Mouse (Mus musculus) lung, postnatal 14 days (tissue): ENCODE data around the gene P2ry13.
A peak's percentile ranks its signal among the peaks of the same experiment; 100 is the strongest.

Experiments used
- DNase-seq: peaks from one replicate; pipeline ENCODE4 v3.0.0; 2021

The P2ry13 gene

DNA sequence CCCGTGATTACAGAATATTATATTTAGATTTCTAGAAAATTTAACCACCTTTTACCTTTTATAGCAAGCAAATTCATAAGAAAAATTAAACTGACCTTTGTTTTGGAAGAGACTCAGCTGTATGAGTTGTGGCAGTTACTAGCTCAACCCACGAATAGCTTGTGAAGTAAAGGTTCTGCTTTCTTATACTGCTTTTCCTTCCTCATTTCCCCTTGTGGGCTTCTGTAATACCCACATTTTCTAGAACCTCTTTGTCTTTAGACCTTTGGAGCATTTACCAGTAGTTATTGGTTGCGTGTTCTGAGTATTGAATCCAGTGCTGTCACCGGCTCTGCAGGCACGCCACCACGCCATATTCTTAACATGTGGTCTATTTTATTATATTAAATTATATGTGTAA is at the start of gene P2ry13:
TSS of gene P2ry13 (minus strand) at position 156 of the 400 bp plus-strand sequence.
- no peak for DNase-seq

DNA sequence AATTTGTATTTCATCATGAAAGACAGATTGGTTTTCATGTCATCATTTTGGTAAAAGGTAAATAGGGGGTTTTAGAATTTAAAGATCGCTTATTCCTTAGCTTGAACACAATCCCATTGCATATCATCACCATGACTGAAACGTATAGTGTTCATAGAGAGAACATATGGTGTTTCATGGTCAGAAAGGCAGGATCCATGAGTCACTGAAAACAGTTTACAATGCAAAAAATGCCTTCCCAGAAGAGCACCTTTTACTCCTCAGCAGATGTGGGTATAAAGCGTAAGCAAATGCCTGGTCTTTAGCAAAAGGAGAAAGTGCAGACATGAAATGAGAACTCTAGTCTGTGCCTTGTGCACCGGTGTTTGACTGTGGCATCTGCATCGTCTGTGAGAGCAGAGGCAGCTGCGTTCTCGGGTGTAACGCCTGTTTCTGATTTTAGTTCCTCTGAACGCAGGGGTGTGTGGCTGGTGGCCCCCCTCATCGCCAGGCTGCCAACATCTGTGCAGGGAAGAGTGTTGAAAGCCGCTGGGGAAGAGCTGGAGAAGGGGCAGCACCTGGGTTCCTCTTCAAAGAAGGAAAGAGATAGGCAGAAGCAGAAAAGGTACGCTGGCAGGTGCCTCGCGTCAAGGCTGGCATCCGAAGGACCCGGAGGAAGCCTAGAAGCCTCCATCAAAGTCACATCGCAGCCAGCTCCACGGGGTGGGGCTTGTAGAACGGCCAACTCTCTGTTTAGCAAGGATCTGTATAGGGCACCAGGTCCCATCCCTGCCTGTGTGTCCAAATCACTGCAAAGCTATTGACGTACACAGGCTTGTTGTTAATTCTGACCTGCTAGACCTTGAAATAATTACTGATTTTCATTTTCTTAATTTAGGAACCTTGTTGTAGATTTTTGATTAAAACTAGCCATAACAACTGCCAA is 47.3 kb upstream of the P2ry13 start:
- DNase-seq, result no peak

DNA sequence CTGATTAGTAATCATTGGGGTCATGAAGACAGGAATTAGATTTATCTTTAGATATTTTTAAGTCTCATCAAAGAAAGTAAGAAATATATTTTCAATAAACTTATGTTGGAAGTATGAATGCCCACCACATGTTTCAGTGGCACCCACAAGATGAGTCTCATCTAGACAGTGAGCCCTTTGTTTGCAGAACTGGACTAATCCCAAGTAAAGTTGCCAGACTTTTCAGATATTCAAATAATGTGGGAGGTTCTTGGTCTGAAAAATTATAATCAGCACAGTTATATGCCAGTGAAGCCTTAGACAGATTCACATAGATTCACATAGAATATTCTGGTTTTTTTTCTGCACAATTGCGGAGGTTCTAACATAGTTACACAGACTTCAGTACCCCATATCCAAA is 39.8 kb upstream of the P2ry13 start:
- no peak for DNase-seq

DNA sequence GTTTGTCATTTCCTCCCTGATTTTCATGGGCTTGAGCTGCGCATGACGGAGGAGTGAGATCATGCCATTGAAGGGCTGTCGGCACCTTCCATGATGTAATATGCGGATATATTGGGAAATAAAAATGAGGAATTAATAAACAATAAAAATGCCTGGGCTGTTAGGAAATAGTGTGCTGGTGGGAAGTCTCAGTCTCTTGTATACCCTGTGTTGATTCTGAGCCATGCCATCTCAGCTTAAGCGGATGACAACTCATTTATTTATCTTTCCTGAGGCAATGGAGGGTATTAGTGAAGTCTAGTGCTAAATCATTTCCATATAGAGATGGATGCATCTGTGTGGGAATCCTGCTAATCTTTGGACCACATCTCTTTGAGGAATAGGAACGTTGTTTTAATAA is 37.3 kb upstream of the P2ry13 start:
- no peak for DNase-seq

DNA sequence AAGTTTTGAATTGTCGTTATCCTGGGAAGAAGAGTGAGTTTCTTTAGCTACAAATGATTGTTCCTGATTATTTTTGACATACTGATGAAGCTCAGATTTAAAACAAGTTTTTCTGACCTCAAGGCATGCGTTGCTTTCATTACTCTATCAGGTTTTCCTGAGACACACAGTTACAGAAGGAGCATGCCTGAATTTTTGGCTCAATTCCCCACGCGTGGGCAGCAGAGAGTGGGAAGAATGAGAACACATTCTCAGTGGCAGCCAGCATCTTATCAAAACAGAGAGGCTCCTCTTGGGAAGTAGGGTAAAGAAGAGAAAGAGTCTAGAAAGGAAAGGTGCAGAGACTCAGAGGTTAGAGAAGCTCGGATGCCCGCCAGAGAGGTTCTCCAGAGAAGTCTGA is 32.7 kb upstream of the P2ry13 start:
- no peak for DNase-seq

DNA sequence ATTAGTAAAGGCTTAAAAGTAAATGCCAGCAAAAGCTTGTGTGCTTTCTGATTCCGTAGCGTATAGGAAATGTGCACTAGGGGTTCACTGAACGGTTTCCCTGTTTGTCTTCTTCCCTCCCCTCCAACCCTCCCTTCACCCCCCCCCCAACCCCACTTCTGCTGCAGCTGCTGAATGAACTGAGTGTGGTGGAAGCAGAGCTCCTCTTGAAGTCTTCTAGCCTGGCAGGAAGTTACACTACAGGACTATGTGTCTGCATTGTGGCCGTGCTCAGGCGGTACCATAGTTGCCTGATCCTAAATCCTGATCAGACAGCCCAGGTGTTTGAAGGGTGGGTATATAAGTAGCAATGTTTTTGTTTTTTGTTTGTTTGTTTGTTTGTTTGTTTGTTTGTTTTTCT is 24.2 kb upstream of the P2ry13 start:
- DNase-seq, result no peak

DNA sequence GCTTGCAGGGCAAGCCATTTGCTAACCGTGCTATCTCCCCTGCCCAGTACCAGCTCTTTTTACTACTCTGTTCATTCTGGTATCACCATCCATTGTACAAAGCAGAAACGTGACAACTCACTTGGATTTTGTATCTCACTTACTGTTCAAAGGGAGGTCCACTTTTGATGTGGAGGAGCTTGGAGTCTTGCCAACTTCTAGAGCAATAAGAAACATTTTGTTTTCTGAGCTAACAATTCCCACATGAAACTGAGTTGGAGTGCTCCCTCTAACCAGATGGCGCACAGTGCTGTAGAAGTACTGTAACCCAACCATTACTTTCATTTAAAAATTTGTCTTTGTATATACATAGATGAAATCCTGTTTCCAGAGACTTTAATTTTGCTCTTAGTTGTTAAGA is 20.2 kb upstream of the P2ry13 start:
- no peak for DNase-seq

DNA sequence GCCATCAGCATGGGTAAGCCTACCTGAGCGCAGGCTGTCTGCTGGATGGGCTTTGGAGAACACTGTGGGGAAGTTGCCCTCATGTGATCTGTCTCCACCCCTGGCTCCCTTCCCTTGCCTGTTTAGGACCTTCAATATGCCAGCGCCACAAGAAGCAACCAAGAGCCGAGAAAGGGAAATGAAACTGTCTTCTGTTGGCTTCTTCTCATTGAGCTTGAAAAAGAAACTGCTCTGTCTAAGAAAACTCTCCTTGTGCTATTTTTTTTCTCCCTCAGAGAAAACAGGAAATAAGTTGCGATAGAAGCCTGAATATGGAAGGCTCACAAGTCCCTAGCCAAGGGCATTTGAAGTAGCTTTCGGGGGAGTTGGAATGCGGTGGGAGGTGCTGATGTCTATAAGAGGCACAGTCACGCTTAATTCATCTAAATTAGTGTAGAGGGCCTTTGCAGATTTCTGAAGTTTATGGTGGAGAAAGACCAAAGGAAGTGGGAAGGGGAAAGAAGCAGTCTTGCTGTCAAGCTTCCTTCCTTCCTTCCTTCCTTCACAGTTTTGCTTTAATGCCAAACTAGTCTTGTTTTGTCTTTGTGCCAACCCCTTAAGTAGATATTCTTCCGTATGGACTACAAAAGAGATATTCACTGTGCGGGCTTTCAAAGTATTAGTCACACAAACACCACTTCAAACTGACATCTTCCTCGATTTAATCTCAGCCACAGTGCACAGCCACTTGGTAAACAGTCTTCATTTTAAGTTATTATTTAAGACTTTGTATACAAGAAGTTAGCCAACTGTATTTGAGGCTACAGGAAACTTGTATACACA is 18.3 kb upstream of the P2ry13 start:
- DNase-seq, result no peak

DNA sequence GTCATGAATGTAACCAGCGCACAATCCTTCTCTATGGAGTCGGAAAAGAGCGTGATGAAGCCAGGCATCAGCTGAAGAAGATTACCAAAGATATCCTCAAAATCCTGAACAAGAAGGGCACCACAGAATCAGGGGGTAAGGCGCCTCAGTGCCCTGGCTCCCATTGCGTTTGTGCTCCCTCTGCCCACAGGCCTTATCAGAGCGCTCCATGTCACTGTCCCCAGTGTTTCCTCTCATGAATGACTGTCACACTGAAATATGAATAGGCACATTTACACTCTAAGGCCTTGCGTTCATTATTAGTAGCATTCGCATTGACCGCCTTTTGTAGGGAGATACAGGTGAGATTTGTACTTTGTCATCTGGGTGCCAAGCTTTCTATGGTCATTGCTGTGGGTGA is 17.0 kb upstream of the P2ry13 start:
- DNase-seq, result no peak

DNA sequence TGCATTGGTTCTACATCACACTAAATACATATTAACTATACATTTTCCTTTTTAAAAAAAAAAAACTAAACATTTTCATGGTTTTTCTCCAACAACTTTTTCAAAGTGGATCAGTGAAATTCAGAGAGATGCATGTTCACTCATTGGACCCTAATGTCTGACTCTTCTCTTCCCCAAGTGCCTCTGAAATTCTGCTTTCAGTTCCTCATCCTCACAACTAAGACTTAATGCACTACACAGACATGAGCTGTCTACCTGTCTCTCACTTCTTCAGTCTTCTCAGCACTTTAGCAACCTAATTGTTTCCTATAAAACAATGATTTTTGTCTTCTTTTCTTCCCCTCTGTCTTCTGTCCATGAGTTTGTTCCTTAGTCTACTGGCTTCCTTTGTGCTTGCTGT is 14.7 kb upstream of the P2ry13 start:
- no peak for DNase-seq

DNA sequence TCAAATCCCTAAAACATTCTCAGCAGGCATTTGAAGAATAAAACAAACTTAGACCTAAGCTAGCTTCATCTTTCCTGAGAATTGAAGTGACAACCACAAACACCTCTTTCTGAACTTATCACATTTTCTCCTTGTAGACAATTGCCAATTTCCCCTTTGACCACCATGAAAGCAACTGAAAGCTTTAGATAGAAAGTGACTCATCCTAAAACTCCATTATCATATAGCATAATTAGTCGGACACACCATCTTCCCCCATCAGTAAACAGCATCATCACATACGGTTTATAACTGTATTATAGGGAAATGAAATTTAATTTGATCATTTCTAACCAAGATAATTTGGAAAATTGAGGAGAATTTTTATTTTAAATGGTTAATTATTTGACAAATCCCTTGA is 11.6 kb upstream of the P2ry13 start:
- no peak for DNase-seq

DNA sequence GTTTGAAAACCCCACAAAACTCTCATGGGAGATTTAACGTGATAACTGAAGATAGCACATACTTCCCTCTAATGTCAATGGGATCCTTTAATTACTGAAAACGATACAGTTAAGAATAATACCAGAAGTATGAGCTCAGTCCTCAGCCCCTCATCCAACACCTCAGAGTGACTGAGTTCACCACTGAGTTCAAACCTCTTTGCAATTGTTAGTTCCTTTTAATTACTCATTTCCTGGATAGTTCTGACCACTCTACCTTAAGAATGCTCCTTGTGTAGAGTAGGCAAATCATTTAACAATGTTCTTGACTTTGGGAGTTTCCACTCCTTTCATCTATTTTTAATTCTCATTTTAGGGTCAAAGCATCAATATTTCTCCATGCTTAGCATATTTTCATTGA is 8.6 kb upstream of the P2ry13 start:
- no peak for DNase-seq

DNA sequence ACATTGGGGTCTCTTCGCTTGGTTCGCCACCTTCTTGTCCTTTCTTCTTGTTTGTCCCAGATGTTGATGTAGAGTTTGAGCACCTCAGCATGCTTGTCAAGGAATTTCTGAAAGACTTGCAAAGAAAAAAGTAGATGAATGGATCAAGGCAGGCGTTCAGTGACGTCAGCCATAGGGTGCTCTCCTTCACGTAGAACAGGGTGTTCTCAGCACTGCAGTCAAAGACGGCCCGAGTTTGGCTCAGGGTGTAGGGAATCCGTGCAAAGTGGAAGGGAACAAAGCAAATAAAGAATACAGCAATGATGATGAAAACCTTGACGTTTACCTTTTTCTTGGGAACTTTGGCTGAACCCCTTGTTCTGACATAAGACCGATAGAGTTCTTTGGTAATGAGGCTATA is 6.5 kb upstream of the P2ry13 start:
- no peak for DNase-seq

DNA sequence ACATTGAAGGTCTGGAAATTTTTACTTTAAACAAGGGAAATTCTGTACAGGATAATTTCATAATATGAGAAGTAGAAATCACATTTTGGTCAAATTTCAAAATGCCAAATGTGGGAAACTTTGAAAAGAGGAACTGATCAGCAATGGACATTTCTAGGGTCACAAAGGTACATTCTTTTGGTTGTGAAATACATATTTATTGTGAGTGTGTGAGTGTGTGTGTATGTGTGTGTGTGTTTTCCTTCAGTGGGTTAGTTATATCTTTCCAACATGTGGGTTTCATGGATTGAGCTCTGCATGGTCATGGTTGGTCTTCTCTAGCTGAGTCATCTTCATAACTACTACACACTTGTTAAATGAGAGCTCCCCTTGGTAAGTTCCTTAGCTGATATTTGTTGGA is 1.7 kb upstream of the P2ry13 start:
- no peak for DNase-seq

DNA sequence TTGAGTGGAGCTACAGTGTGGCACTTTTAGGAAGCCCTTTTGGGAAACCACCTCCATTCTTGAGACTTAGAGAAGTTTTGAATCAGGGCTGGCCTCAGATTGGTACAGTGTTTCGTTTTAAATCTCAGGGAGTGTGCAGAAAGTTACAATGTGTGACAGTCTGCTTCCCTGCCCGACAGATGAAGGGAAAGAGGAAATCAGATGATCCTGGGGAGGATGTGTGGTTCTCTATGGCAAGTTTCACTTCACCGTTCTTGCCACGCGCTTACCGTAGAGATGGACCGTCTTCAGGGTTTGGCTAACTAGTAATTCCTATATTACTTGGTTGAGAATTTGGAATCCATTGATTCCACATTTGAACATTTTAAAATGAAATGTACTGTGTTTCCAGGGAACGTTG is 1.1 kb upstream of the P2ry13 start:
- DNase-seq, result no peak

DNA sequence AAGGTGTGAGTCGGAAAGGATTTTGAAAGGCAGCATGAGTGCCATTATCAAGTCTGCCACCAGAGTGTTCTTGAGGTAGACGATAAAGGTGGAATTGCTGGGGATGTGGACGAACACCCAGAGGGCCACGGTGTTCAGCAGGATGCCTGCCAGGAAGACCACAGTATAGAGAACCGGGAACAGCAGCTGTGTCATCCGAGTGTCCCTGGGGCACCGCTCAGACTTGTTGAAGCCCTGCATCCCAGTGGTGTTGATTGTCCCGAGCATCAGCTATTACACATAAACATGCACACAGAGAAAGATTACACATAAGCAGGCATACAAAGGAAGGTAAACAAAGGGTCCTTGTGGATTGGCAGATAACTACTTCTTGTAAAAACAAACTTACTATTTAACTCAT is 593 bp downstream of the P2ry13 start:
- DNase-seq, result no peak

DNA sequence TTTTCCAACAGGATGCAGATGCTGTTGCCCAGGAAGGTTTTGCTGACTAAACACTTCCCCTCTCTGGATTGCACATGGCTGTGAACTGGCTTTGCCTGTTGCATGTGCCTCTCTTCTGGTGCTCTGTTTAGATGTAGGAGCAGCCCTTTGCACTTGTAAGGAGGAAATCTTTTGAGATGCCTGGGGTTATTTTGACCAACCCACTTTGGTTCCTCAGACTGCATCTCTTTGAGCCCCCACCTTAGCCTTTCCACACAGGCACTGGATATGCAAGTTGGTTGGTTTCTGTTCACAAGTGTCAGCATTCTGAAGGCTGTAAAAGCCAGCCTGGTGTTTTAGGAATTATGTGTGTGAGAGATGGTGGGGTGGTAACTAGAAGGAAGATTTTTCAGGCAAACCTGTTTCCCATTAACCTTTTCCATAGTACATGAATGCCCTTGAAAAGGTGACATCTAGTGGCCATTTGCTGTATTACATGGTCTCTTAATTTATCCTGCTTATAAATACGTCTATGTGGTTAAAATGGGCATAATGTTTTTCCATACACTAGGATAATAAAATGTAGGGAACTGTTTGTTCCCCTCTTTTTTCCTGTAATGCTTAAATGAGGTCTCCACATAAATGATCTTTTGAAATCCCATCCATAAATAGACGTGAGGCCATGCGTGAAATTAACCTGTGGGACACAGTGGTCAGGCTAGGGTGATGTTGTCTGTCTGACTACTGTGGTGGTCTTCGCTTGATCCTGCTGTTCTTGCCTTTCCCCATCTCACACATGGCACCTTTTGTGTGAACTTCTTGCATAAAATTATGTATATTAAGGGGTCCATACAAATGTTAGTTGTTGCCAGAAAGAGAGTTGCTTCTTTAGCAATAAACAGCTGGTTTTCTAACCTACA is 1.8 kb downstream of the P2ry13 start:
- DNase-seq, result peak; percentile 69

DNA sequence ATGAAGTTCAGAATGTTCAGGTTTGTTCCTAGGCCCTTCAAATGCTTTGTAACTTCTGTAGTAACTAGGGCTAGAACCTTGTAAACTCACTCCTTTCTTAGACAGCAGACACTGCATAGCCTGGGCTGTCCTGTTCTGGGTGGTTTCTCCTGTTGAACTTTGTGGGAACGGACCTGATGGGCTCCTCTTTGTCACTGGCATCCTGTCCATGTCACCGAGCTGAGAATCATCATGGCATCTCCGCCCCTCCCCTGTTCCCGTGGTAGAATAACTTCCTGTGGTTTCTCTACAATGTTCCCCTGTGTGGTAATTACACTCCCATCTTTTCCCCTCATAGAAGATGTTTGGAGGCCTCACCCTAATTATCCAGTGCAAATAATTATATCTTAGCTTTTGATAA is 4.7 kb downstream of the P2ry13 start:
- DNase-seq, result no peak

DNA sequence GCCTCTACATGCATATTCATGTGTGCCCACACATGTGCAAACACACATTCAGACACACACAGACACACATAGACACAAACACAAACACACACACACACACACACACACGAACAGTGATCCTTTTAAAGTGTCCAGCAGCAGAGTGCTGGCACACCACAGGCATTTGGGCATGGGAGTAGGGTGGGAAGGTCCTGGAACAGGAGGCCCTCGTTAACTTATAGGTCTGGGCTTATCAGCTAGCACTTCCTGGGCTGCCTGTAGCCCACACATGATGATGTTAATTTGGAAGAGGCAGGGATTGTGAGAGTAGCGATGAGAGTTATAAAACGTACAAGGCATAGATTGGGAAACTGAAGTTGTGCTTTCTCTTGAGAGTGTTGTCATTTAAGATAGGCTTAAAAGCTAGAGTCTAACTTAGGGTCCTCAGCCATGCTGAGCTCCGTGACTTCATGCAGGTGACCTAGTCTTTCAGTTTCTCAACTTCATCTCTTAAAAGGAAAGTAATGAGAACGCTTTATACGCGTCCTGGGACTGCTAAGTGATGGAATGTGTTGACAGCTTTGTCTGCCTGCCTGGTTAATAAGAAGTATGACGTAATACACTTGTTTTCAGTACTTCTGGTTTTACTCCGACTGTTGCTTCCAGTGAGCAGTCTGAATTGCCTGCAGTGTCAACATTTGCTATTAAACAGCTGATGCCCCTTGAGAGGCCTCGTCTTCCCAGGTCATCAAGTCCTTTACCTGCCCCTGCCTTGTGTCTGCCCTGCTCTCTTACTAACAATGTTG is 5.8 kb downstream of the P2ry13 start:
- no peak for DNase-seq

DNA sequence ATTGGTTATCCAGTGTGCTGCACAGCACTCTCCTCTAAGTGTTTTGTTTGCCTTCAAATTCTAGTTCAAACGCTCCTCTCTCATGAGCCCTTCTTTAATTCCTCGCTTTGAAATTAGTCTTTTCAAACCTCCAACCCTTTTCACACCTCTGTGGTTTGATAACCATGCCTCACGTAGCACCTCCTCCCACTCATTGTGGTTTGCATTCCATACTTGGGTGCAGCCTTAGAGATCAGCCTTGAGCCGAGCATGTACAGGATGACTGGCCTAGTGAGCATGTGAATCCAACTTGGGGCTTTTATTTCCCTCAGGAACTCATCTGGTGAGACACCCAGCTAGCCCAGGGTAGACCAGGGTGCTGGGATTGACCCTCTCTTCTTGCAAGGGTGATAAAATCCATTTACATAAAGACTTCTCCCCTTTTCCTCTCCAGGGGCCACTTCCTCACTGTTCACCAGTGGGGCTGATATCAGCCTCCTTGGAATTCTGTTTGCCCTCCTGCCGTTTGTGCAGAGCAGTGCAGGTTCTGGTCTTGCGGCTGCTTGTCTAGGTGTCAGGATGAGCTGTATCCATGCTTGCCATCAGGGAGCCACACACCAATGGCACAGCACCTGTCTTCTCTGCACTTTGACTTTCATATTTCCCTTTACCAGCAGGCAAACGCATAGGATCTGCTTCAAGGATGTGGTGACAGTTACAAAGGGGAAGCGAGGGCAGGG is 6.7 kb downstream of the P2ry13 start:
- no peak for DNase-seq

DNA sequence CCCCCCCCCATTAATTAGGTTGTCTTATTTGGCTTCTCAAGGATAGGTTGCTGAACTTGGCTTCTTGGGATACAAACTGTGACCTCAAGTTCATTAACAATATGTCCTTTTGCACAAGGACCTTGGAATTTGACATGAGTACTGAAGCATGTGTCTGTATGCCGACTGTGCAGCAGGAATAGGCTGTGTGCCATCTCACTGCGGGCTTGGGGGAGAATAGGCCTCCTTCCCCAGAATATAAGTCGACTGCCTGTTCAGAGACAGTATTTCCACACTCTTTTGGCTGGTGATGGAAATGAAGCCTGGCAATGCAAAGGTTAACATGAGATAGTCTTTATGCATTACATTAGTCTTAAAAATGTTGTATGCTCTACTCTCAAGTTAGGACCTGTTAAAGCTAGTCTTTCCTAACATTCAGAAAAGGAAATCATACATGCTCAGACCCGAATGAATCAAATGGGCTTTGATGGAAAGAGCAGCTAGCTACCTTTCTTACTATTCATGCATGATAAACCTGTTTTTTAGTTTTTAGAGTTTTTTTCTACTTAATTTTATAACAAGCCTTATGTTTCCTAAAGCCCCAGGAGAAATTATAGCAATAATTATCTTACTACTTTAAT is 13.2 kb downstream of the P2ry13 start:
- DNase-seq, result no peak
